Mouse (Mus musculus): Measurements from ENCODE around the gene 6330409D20Rik. TPM values are rescaled to one million over a fixed set of nuclear protein-coding genes. Genes with fewer than 3 reads are reported as not detected.

The 6330409D20Rik gene
- total and polyA plus RNA-seq, 2 experiments from 2014 or later: 2.1 to 2.9 TPM

DNA sequence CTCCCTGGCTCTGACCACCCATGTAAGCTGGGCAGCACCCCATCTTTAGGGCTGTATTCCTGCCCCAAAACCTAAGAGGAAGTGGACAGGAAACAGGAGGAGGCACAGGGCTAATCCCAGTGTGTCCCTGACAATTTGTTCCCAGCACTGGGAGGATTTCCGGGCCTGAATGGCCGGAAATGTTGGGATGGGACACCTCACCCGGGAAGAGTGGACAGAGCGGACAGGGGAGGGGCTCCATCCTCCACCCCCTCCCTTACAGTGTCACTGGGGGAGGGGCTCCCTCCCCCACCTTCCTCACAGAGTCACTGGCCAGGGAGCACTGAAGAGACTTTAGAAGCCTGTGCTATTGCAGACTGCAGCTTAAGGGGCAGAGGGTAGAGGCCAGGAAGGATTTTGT, 5.9 kb downstream of the 6330409D20Rik start:
- no peak for ATAC-seq
- H3K9ac ChIP-seq: no peak overlapping the region
- 68% methylated on average over 4 of the region's 4 CpGs for WGBS

DNA sequence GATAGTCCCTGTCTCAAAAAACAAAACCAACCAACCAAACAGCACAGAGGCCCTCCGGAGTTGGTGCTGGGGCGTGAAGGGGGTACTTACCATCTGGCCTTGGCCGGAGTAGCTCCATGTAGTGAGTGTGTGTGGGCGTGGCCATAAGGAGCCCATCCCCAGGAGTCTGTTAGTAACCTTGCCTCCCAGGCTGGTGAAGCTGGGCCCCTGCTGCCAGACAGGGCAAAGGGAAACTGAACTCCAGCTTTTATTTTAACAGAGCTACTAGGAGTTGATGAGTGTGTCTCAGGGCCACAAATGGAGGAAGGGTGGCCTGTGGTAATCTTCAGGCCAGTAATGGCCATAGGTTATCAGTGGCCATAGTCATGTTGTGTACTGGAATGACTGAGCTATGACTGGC, 6.3 kb downstream of the 6330409D20Rik start:
- no peaks in the 10 kb centered on the region for H3K4me1 ChIP-seq (ENCODE audit: insufficient read depth)
- no peak overlapping the region for H3K27ac ChIP-seq (ENCODE audit: low read depth, low read length)
- H3K9ac ChIP-seq: no peak overlapping the region
- no peak overlapping the region for H3K4me2 ChIP-seq (ENCODE audit: low read depth)
- no peak overlapping the region for H3K4me3 ChIP-seq (ENCODE audit: low read depth, low read length)
- no peaks in the 10 kb centered on the region for H3K36me3 ChIP-seq (ENCODE audit: insufficient read depth)
- H3K9me3 ChIP-seq (ENCODE audit: low read length): no peaks in the 10 kb centered on the region
- no peak for TF ChIP-seq CTCF (IDR thresholded peaks at IDR 0.05; ENCODE audit: low read depth)
- no peak for ATAC-seq
- DNase-seq: no peak
- H3K27me3 ChIP-seq (ENCODE audit: insufficient read depth, low read length): no peaks in the 10 kb centered on the region
- WGBS: 48% methylated on average over 4 of the region's 4 CpGs

More for the DNA sequence above, 5.9 kb downstream of the 6330409D20Rik start:
- H3K36me3 ChIP-seq (ENCODE audit: insufficient read depth): no peaks in the 10 kb centered on the region
- no peak overlapping the region for H3K4me3 ChIP-seq (ENCODE audit: low read depth, low read length)
- no peak for TF ChIP-seq CTCF (IDR thresholded peaks at IDR 0.05; ENCODE audit: low read depth)
- H3K4me2 ChIP-seq (ENCODE audit: low read depth): no peak overlapping the region
- H3K4me1 ChIP-seq (ENCODE audit: insufficient read depth): peaks cover 3% of the 10 kb centered on the region; the same call in 1 of the 2 replicates
- H3K27ac ChIP-seq (ENCODE audit: low read depth, low read length): no peak overlapping the region
- H3K27me3 ChIP-seq (ENCODE audit: insufficient read depth, low read length): no peaks in the 10 kb centered on the region
- H3K9me3 ChIP-seq (ENCODE audit: low read length): no peaks in the 10 kb centered on the region
- DNase-seq: no peak

DNA sequence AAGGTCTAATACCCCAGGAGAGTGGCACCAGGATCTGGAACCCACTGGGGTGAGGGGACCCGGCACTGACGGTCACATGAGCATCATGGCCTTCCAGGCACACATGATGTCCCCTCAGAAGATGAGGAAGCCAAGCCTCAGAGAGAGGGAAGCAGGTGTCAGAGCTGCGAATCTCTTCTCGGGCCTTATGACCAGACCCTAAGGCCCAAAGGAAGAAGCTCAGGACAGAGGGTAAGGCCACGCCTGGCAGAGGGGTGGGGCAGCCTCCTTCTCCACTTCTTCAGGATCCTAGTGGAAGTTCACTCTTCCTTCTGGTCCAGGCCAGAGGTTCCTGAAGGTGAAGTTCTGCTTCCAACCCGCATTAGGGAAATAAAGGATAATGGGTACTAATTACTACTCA, 8.1 kb downstream of the 6330409D20Rik start:
- no peak overlapping the region for H3K4me3 ChIP-seq (ENCODE audit: low read depth, low read length)
- no peak for ATAC-seq
- no peak for TF ChIP-seq CTCF (IDR thresholded peaks at IDR 0.05; ENCODE audit: low read depth)
- H3K36me3 ChIP-seq (ENCODE audit: insufficient read depth): no peaks in the 10 kb centered on the region
- WGBS: 60% methylated on average over 6 of the region's 6 CpGs
- H3K4me1 ChIP-seq (ENCODE audit: insufficient read depth): no peaks in the 10 kb centered on the region
- H3K27me3 ChIP-seq (ENCODE audit: insufficient read depth, low read length): no peaks in the 10 kb centered on the region
- H3K9ac ChIP-seq: no peak overlapping the region
- DNase-seq: no peak
- no peak overlapping the region for H3K4me2 ChIP-seq (ENCODE audit: low read depth)
- H3K9me3 ChIP-seq (ENCODE audit: low read length): no peaks in the 10 kb centered on the region
- H3K27ac ChIP-seq (ENCODE audit: low read depth, low read length): no peak overlapping the region

DNA sequence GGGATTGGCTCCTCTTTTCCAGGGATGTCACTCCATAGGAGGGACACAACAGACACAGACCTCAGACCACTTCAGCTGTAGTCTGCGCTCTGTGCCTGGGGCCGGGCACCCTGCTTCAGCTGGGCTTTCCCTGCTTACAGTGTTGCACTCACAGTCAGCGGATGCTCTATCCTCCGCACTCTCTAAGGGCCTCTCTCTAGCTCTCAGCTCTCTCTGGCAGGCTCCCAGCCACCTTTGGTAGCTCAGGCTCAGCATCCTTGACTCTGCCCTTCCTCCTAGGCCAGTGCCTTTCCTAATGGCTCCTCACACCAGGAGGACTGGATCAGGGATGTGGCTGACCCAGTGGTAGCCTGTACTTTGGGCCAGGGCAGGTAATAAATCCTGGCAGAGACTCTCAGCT, 8.9 kb downstream of the 6330409D20Rik start:
- H3K9me3 ChIP-seq (ENCODE audit: low read length): no peaks in the 10 kb centered on the region
- no peak overlapping the region for H3K9ac ChIP-seq
- no peaks in the 10 kb centered on the region for H3K4me1 ChIP-seq (ENCODE audit: insufficient read depth)
- H3K36me3 ChIP-seq (ENCODE audit: insufficient read depth): no peaks in the 10 kb centered on the region
- no peak overlapping the region for H3K27ac ChIP-seq (ENCODE audit: low read depth, low read length)
- H3K4me2 ChIP-seq (ENCODE audit: low read depth): no peak overlapping the region
- no peak for TF ChIP-seq CTCF (IDR thresholded peaks at IDR 0.05; ENCODE audit: low read depth)
- 79% methylated on average over 4 of the region's 4 CpGs for WGBS
- H3K27me3 ChIP-seq (ENCODE audit: insufficient read depth, low read length): no peaks in the 10 kb centered on the region
- no peak overlapping the region for H3K4me3 ChIP-seq (ENCODE audit: low read depth, low read length)
- no peak for DNase-seq
- ATAC-seq: no peak

DNA sequence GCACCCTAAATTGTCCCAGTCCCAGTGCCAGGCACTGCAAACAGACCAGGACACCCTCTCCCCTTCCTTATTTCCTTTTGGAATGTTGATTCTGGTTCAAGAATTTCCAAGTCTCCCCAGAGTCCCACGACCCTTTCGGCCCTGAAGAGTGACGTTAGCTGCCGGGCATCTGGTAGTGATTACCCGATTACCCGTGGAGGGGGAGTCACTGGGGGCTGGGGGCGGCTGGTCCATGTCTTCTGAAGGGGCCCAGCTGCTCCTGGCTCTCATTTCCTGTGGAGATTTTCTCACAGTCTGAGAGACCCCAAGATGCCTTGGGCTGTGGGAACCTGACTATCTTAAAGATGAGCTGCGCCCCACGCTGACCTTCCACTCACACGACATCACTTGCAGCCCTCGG, 10.0 kb downstream of the 6330409D20Rik start:
- Histone ChIP-seq H3K36me3 (ENCODE audit: insufficient read depth) (no peaks in the 10 kb centered on the region), H3K4me1 (ENCODE audit: insufficient read depth) (no peaks in the 10 kb centered on the region), H3K4me2 (ENCODE audit: low read depth) (no peak overlapping the region), H3K4me3 (ENCODE audit: low read depth, low read length) (no peak overlapping the region), H3K9me3 (ENCODE audit: low read length) (no peaks in the 10 kb centered on the region), H3K27ac (ENCODE audit: low read depth, low read length) (no peak overlapping the region), H3K9ac (no peak overlapping the region), H3K27me3 (ENCODE audit: insufficient read depth, low read length) (no peaks in the 10 kb centered on the region)
- DNase-seq (no peak), ATAC-seq (no peak)
- 63% methylated on average over 11 of the region's 11 CpGs for WGBS
- no peak for TF ChIP-seq CTCF (IDR thresholded peaks at IDR 0.05; ENCODE audit: low read depth)

DNA sequence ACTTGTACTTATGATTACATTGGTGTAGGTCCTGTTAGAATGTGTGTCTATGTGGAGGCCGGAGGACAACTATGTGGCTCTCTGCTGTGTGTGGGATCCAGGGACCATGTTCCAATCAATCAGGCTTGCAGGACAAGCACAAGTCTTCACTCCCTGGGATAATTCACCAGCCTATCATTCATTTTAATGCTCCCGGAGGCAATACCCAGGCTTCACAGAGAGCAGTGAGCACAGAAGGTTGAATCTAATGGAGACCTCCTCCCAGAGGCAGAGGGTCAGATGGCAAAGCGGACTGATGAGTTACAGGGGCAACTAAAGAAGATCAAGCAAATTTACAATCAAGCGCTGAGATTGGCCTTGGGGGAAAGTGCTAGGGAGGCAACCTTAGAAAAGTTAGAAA, 11.3 kb downstream of the 6330409D20Rik start:
- 80% methylated on average over 4 of the region's 4 CpGs for WGBS

DNA sequence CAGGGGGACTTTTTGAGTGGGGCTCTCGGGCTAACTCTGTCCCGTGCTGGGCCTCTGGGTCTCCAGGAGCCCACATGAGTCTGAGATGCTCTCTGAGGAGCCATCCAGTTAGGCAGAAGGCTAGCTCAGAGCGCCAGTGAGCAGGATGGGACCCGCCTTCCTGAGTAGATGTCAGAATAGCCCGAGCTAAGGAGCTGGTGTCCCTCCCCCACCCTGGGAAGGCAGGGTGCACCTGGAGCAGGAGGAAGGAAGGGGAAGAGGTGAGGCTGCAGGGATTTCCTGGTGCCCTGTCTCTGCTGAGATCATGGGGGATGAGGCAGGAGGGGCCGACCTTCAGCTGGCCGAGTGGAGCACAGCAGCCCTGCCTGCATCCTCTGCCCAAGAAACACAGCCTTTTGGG, 12.4 kb downstream of the 6330409D20Rik start:
- no peak for TF ChIP-seq CTCF (IDR thresholded peaks at IDR 0.05; ENCODE audit: low read depth)
- Histone ChIP-seq H3K27me3 (ENCODE audit: insufficient read depth, low read length) (no peaks in the 10 kb centered on the region), H3K4me3 (ENCODE audit: low read depth, low read length) (no peak overlapping the region), H3K9me3 (ENCODE audit: low read length) (no peaks in the 10 kb centered on the region), H3K27ac (ENCODE audit: low read depth, low read length) (no peak overlapping the region), H3K4me2 (ENCODE audit: low read depth) (peak overlapping the region; percentile 19; the same call in 1 of the 2 replicates), H3K36me3 (ENCODE audit: insufficient read depth) (no peaks in the 10 kb centered on the region), H3K4me1 (ENCODE audit: insufficient read depth) (no peaks in the 10 kb centered on the region), H3K9ac (no peak overlapping the region)
- WGBS: 66% methylated on average over 7 of the region's 7 CpGs
- DNase-seq (no peak), ATAC-seq (no peak)

More for the DNA sequence above, 11.3 kb downstream of the 6330409D20Rik start:
- no peaks in the 10 kb centered on the region for H3K27me3 ChIP-seq (ENCODE audit: insufficient read depth, low read length)
- no peaks in the 10 kb centered on the region for H3K36me3 ChIP-seq (ENCODE audit: insufficient read depth)
- no peak overlapping the region for H3K27ac ChIP-seq (ENCODE audit: low read depth, low read length)
- no peak for TF ChIP-seq CTCF (IDR thresholded peaks at IDR 0.05; ENCODE audit: low read depth)
- H3K4me3 ChIP-seq (ENCODE audit: low read depth, low read length): no peak overlapping the region
- no peak overlapping the region for H3K4me2 ChIP-seq (ENCODE audit: low read depth)
- H3K4me1 ChIP-seq (ENCODE audit: insufficient read depth): no peaks in the 10 kb centered on the region
- DNase-seq (no peak), ATAC-seq (no peak)
- H3K9ac ChIP-seq: no peak overlapping the region
- H3K9me3 ChIP-seq (ENCODE audit: low read length): no peaks in the 10 kb centered on the region

Measured in forebrain, postnatal 0 days (tissue).